Mouse (Mus musculus): ENCODE results near the gene Zfp950. TPM values are rescaled to one million over a fixed set of nuclear protein-coding genes. Genes with fewer than 3 reads are reported as not detected.

Zfp950 gene
- polyA plus RNA-seq, 1 experiment from 2014 or later = 43.5 TPM

Other genes with a start within 250 kb of the Zfp950 start
- gene Gm7102, start 35.5 kb upstream of the Zfp950 start, polyA plus RNA-seq (2014; fragmentation: Nextera tagmentation; extraction: Ambion mirVana) = 0.24 and 0.40 TPM in 2 replicates
- not detected in 2 replicates for gene Gm6020, start 43.0 kb upstream of the Zfp950 start, polyA plus RNA-seq (2014; fragmentation: Nextera tagmentation; extraction: Ambion mirVana)
- 32.0 and 32.6 TPM in 2 replicates for gene Csf2ra, start 87.6 kb upstream of the Zfp950 start, polyA plus RNA-seq (2014; fragmentation: Nextera tagmentation; extraction: Ambion mirVana)
- not detected in 2 replicates for gene Gm21060, start 156.2 kb upstream of the Zfp950 start, polyA plus RNA-seq (2014; fragmentation: Nextera tagmentation; extraction: Ambion mirVana)